Mouse (Mus musculus): ENCODE results near the gene Fam213b. TPM values are rescaled to one million over a fixed set of nuclear protein-coding genes. Genes with fewer than 3 reads are reported as not detected.

Fam213b gene
- total RNA-seq, 2 experiments from 2014 or later = 37.8 to 39.7 TPM

Other genes starting within 250 kb of the Fam213b start
- gene Actrt2, start 231.3 kb downstream of the Fam213b start, total RNA-seq (2021) = not detected
- under 1 TPM; 0.26 to 0.41 TPM for gene Ttc34, start 61.7 kb downstream of the Fam213b start, total RNA-seq (2021)
- gene Mmel1, start 29.6 kb downstream of the Fam213b start, total RNA-seq (2021) = under 1 TPM; 0.21 to 0.72 TPM
- 1 to 10 TPM; 2.7 to 3.7 TPM for gene Tnfrsf14, start 29.4 kb upstream of the Fam213b start, total RNA-seq (2021)
- gene Hes5, start 61.8 kb upstream of the Fam213b start, total RNA-seq (2021) = not detected
- 10 to 100 TPM; 34.9 to 37.5 TPM for gene Pank4, start 65.0 kb upstream of the Fam213b start, total RNA-seq (2021)
- not detected for gene Plch2, start 157.6 kb upstream of the Fam213b start, total RNA-seq (2021)
- 10 to 100 TPM; 16.6 to 17.1 TPM for gene Pex10, start 167.9 kb upstream of the Fam213b start, total RNA-seq (2021)
- gene Rer1, start 187.2 kb upstream of the Fam213b start, total RNA-seq (2021) = 10 to 100 TPM; 76.1 to 78.4 TPM
- gene Morn1, start 187.4 kb upstream of the Fam213b start, total RNA-seq (2021) = 1 to 10 TPM; 2.8 to 3.0 TPM

Data from heart, postnatal 4 days (tissue).